In the genomic region with DNA sequence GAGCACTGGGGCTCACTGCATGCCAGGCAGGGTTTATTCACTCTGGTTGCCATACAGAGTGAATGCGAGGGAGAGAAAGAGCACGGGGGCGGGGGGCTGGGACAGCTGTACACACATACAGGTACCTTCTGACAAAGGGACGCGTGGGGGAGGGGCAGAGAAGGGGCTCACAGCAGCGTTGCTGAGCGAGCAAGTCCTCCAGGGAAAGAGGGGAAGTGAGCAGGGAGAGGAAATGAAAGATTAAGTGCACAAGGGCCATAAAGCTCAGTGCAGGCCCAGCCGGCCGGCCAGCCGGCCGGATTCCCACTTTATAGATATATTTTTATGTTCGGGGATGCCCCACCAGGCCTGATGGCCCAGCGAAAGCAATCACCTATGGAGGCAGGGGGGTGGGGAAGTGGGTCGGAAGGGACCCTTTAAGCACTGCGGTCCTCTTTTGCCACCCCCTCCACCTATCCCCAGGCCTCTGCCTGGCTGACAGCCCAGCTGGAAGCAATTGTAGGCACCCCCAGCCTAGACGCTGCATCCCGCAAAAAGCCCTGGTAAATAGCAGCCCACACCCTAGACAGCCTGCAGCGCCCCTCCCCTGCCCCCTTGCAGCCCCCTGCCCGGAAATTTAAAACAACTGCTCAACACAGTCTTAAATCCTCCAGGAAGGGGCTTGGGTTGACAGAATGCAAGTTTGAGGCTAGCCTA, we compare ENCODE assay signal across 8 mouse cellular contexts. TPM values are rescaled to one million over a fixed set of nuclear protein-coding genes. Genes with fewer than 3 reads are reported as not detected.
DNase-seq lines count a peak whose midpoint lies in the region; ATAC-seq and TF ChIP-seq lines count a peak whose summit lies in the region.

No protein-coding gene starts in this region.

- no peaks in the 10 kb centered on the region for H3K9me3 ChIP-seq in E14TG2a.4 (ENCODE audit: low read length)
- H3K9me3 ChIP-seq in liver, embryonic 12.5 days (replicated peaks) = no peaks in the 10 kb centered on the region

- WGBS in liver, embryonic 12.5 days (ENCODE audit: insufficient replicate concordance) = 28% methylated on average over 19 of the region's 19 CpGs

- peak overlapping the region; percentile 29; the same call in 1 of the 2 replicates for H3K27ac ChIP-seq in liver, embryonic 12.5 days

- peak overlapping the region; percentile 69 for H3K4me3 ChIP-seq in E14TG2a.4 (replicated peaks; ENCODE audit: low read length)
- no peak overlapping the region for H3K4me3 ChIP-seq in liver, embryonic 12.5 days

- H3K9ac ChIP-seq in liver, embryonic 12.5 days = no peak overlapping the region

- intact Hi-C loops in left cerebral cortex, postnatal 25 days (cut with DNase I) = no loop called here

- no peaks in the 10 kb centered on the region for H3K36me3 ChIP-seq in E14TG2a.4 (ENCODE audit: insufficient read depth, low read length)
- no peaks in the 10 kb centered on the region for H3K36me3 ChIP-seq in liver, embryonic 12.5 days

- no peaks in the 10 kb centered on the region for H3K27me3 ChIP-seq in E14TG2a.4 (ENCODE audit: insufficient read depth, low read length)
- H3K27me3 ChIP-seq in liver, embryonic 12.5 days (replicated peaks) = peaks cover 8% of the 10 kb centered on the region; the same call in 1 of the 2 replicates

- peak; percentile 75 for DNase-seq in embryo, embryonic 10 days (ENCODE audit: low spot score)
- no peak for DNase-seq in embryo, embryonic 9.5 days (ENCODE audit: extremely low spot score)
- DNase-seq in cerebellum, postnatal 36 days = no peak
- DNase-seq in left cerebral cortex, postnatal 25 days (ENCODE audit: low spot score in 2 of 2) = no peak
- DNase-seq in cerebellum, adult 9-11 months = no peak

- no peak for TF ChIP-seq CTCF in E14TG2a.4 (conservative IDR thresholded peaks at IDR 0.05; ENCODE audit: low read length)

- ATAC-seq in granulocyte monocyte progenitor cell, adult 5-6 weeks (replicated peaks; ENCODE audit: poor library complexity, severe bottlenecking) = peak; percentile 45
- no peak for ATAC-seq in liver, embryonic 12.5 days

- no peak overlapping the region; the same call in 1 of the 2 replicates for H3K4me2 ChIP-seq in liver, embryonic 12.5 days

- H3K4me1 ChIP-seq in E14TG2a.4 (replicated peaks; ENCODE audit: low read depth, low read length) = peaks cover 99% of the 10 kb centered on the region
- peaks cover 59% of the 10 kb centered on the region for H3K4me1 ChIP-seq in liver, embryonic 12.5 days

RNA-seq across cellular contexts. Expression of a gene that starts 44.9 kb away (rescaled TPM):
- 43.2 and 54.1 TPM in 2 replicates for total RNA-seq in granulocyte monocyte progenitor cell, adult 5-6 weeks (2014; fragmentation: Nextera tagmentation)
- 12.9 and 19.2 TPM in 2 replicates for total RNA-seq in granulocyte monocyte progenitor cell, adult 5-6 weeks (2017)
- polyA plus RNA-seq in liver, embryonic 12.5 days (2016; fragmentation: Nextera tagmentation; extraction: Ambion mirVana) = 98.6 and 118 TPM in 2 replicates
- 100 to 1,000 TPM; 138 to 157 TPM for total RNA-seq in left cerebral cortex, postnatal 25 days (2021)
